Mouse (Mus musculus) embryo, embryonic 9.5 days (tissue): ENCODE results near the gene Dazl.

Experiments used
- DNase-seq: peaks from one replicate; pipeline ENCODE4 v3.0.0-alpha.2; 2017; ENCODE audit errors: extremely low spot score

Dazl gene

DNA sequence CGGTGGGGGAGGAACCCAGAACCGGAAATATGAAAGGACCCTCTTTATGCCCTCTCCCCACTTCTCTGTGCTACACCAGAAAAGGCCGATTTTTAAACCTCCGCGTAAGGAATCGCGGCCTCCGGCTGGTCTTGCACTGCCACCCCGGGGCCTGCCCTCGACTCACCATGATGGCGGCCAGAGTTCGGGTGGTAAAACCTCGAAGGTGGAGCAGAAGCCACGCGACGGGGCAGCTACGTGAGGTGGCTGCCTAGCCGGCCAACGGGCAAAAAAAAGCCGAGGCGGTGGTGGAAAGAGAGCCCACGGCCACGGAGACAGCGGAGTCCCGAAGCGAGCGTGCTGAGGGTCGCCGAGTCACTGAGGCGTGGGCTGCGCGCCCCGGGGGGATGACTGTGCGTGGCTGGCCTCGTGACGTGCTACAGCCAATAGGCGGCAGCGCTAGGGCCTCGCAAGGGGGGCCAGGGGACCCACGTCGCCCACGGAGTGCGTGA lies at the start of gene Dazl:
Gene Dazl, minus strand, starts transcription at position 396 of the 491 bp plus-strand sequence.
- no peak for DNase-seq

DNA sequence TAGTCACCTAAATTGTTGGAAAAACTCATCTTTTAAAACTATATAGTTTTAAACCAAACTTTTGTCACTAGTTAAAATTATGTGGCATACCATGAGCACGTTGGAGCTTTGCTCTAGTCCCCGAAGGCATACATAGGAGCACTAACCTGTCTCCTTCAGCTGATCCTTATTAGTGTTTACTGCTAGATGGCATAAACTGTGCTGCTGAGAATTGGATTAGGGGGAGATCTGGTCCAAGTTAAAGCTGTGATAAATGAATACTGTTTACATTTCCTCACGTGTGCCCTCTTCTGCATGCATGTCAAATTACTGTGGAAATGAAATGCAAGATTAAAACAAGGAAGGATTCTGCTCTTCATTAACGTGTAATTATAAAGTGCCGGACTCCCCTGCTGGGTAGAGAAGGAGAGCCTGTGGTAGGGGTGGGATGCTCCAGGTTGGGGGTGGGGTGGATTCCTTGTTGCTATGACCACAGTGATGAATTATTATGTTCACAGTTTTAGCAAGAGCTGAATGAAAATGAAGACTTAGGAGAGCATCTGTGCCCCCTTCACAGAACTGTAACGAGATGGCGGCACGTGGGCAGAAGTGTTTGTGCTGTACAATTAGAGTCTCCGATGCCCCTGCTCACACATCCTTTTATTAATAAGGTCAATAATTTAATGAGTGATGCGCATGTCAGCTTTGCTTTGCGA lies 48.6 kb upstream of the Dazl start:
- no peak for DNase-seq

- no peak for DNase-seq
These were observed 45.5 kb upstream of the Dazl start for GRCm38 (mm10) chr17:50338901-50339300.

GRCm38 (mm10) chr17:50335776-50336175 lies 42.3 kb upstream of the Dazl start:
- DNase-seq = no peak

GRCm38 (mm10) chr17:50334694-50335093 lies 41.3 kb upstream of the Dazl start:
- DNase-seq = no peak

GRCm38 (mm10) chr17:50332012-50332300 lies 38.5 kb upstream of the Dazl start:
- DNase-seq = no peak

GRCm38 (mm10) chr17:50331171-50332011 lies 38.0 kb upstream of the Dazl start:
- DNase-seq = peak; percentile 19

DNA sequence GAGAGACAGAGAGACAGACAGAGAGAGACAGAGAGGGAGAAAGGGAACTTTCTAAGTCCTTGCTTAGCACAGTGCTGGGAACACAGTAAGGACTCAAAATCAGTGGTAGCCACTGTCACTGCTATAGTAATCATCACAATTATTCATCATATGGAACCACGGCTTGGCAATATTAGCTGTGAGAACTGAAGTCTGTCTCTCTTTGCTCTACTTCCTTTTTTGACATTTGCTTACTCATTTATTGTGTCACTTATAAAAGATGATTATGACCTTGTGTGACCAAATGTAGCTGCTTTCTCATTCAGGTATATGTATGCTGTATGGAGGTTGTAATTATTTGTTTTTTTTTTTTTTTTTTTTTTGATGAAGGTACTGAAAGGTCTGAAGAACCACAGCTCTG lies 36.8 kb upstream of the Dazl start:
- DNase-seq = no peak

DNA sequence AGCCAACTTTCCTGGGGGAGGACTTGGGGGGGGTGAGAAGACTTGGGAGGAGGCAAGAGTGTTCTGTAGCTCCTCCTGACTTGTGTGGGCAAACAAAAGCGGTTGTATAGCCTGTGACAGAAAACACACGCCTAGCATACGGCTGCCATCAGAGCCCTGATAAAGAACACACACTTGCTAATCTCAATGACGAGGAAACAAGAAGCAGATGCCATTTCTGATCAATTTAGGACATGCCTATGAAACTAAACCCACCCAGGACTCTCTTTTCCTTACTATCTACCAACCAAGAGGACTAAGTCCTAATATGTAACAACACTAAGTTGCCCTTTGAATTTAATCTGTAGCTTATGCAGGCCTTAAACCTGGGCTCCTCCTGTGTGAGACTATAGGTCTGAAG lies 31.2 kb upstream of the Dazl start:
- DNase-seq = no peak

- DNase-seq = no peak
These were observed 25.4 kb upstream of the Dazl start for GRCm38 (mm10) chr17:50318810-50319209.

- no peak for DNase-seq
These were observed 23.0 kb upstream of the Dazl start for GRCm38 (mm10) chr17:50316216-50317150.

DNA sequence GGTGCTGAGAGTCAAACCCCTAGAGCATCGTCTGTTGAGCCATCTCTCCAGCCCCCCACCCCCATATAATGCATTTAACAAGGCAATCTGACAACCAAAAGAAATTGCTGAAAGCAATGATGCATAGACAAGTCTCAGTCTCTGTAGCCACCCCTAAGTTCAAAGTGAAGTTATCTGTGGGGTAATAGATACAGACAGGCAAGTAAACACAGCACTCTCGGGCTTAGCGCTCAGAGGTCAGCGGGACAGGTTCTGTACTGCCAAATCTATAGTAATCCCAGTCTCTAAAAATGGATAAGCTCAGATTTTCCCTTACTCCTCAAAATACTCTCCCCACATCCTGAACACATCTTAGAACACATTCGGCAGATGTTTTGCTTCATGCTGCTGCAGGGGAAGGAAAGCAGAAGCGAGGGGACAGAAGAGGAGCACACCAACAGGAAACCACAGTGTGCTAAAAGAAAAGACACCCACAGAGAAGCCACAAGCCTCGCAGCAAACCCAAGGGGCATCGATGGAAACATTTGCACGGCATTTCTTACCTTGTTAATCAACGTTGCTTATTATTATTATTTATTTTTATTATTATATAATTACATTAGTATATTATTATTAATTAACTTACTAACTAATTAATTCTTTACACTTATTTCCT lies 16.8 kb upstream of the Dazl start:
- no peak for DNase-seq

DNA sequence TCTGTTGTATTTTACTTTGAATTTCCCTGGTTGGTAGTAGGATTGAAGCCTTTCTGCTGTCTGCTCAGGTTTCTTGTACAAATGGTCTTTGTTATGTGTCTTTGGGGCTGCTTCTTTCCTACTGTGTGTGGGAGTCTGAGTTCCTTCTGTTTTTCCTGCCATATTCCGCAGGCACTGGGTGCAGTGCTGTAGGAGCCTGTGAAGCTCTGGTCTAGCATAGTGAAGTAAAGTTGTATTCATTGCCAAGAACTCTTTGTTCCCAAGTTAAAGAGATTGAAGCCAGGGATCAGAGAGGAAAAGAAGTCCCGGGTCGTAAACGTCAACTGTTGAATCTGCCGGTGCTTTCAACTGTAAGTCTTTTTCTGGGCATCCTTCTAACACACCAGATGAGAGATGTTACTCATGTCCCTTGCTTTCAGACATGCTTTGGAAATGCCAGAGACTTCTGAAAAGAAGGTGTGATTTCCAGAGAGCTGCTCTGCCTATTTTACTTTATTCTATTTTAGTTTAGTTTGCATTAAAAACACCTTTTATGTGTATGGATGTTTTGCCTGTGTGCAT lies 16.2 kb upstream of the Dazl start:
- DNase-seq = no peak

DNA sequence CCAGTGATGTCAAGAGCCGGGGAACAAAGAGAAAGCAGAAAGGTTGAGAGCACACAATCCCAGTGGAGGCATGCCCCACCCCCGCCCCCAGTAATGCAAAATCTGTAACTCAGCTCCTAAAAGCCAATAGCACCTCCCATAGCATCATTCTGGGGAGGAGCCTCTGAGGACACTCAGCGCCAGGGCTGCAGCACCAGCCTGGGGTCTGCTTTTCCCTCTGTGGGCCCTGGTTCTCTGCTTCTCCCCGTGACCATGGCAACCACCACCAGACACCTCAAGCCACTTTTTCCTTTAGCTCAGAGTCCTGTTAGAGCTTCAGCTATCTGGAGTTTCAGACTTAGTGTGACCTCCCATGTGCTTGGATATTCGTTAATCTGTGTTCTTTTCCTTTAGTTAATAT lies 15.4 kb upstream of the Dazl start:
- no peak for DNase-seq

GRCm38 (mm10) chr17:50308059-50308647 lies 14.7 kb upstream of the Dazl start:
- DNase-seq = no peak

DNA sequence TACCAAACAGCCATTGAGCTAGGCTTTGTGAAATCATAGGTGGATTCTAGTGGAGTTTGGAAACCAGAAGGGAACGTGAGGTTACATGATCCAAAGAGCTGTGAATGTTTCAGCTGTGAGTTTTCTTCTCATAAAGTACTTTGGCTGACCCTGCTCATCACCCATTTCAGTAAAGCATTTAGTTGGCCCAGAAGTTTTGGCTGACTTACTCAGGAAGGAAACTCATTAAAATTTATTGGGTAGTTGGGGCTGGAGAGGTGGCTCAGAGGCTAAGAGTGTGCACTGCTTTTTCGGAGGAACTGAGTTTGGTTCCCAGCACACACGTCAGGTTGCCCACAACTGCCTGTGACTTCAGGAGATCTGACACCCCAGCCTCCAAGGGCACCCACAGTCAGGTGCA lies 9.4 kb upstream of the Dazl start:
- no peak for DNase-seq

DNA sequence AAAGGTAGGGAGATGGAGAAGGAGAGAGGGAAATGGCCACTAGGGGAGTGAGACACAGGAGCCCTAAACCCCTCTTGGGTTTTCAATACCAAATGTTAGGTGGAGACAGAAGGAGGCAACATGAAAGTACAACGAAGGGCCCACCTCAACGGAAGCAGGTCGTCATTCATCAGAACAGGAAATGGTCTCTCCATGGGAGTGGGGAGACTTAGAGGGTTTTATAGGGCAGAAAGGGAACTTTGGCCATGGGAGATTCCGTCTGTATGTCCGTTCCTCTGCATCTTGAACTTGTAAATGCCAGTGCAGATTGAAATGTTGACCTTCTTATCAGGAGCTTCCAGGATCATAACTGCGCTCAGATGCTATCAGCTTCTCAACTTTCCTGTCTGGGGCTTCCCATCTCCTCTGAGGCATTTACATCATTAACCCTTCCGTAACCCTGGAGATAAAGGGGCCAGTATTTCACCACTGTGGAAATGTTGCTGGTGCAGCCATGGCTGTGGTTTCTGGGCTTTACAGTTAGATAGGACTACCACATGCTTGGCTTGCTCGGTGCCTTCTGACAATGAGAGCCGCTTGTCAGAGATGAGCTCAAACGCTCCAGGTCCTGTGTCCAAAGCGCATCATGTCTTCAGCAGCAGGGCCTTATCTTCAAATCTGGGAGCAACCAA lies 6.9 kb upstream of the Dazl start:
- DNase-seq = no peak

DNA sequence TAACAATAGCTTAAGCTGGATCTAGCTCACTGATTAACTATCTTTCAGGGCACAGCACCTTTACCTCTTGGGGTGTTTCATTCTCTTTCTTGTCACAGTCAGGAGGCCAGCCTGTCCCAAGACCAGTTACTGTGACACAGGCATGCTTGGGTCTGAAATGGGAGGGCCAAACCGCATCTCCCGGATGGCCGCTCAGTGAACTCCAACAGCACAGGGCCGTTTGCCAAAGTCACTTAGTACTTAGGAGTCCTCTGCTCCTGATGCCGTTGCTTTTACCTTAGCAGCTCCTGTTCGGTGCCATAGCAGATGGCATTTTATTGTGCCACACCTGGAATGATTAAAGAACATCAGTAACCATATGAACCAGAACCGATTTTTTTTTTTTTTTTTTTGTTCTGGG lies 5.4 kb upstream of the Dazl start:
- no peak for DNase-seq

DNA sequence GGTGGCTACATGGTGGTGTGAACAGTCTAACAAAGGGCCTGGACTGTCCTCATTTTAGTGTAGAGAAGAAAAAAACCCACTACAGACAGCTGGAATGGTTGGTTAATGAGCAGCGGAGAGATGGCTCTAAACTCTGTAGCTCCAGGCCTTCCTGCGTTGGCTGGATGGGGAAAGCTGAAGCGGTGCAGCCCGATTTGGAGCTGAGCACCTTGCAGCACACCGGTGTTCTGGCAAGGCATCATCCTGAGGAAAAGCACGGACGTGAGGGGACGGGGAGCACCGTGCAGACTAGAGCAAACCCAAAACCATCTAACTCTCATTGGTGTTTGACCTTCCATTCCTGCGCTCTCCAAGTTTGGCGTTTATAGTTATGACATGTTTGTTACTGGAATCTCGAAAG lies 1.3 kb upstream of the Dazl start:
- DNase-seq = no peak

DNA sequence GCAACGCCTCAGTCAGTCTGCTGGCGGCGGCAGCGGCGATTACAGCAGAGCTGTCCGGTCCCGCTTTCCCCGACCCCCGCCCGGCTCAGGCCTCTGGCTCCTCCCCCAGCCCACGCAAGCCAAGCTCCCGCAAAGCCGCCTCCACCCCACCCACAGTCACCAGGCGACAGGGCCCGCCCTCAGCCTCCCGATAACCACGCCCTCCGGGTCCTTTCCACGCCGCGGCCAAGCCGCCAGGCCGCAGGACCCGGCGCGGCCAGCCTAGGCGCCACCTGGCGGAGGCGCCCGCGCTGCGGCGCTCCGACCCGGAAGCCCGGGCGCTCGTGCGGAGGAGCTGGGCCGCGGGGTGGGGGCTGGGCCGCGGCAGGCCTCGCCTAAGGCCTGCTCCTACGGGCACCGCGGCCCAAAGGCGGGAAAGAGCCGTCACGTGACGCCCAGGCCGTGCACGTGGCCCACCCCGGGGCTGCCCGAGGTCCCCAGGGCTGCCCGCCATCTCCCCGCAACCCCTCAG lies 720 bp downstream of the Dazl start:
- DNase-seq = peak; percentile 94
